Comparison of ENCODE assay signal across 22 mouse cellular contexts in genomic region chr6:48959151-48959550, GRCm38 (mm10). TPM values are rescaled to one million over a fixed set of nuclear protein-coding genes. Genes with fewer than 3 reads are reported as not detected.
DNase-seq lines count a peak whose midpoint lies in the region; ATAC-seq and TF ChIP-seq lines count a peak whose summit lies in the region.
"Not testable (repeated sequence)": the region's sequence is repeated elsewhere in the genome, so short reads cannot be mapped to it uniquely, and the experiment has no call there.
"Had no signal": no experiment of that assay in that cellular context is flagged by ENCODE, and none has a peak within 500 bp of the region (broad histone marks: within the 10 kb centered on the region; RNA-seq: fewer than 3 reads in every experiment).

No protein-coding gene starts in this region.

- H3K4me2 ChIP-seq in hindbrain, embryonic 11.5 days (replicated peaks; ENCODE audit: low read depth, low read length) = not testable (repeated sequence)

- 35% methylated on average over 7 of the region's 7 CpGs for WGBS in embryonic facial prominence, embryonic 10.5 days
- 30% methylated on average over 7 of the region's 7 CpGs for WGBS in hindbrain, embryonic 11.5 days
- WGBS in liver, adult 2 months = 31% methylated on average over 7 of the region's 7 CpGs

- TF ChIP-seq CTCF in MEL (IDR thresholded peaks at IDR 0.05 in 2 of 3, conservative IDR thresholded peaks at IDR 0.05 in 1 of 3; ENCODE audit: control insufficient read depth in 1 of 3, insufficient read depth in 1 of 3, low read depth in 2 of 3, low read length in 3 of 3, poor library complexity in 1 of 3, severe bottlenecking in 1 of 3) = peak in 1 of 3 experiments; percentile 9; a peak in 1 of 6 replicates
- peak; percentile 29; the same call in 1 of the 2 replicates for TF ChIP-seq CTCF in liver, adult 2 months (IDR thresholded peaks at IDR 0.05; ENCODE audit: low read depth, low read length)

- H3K27ac ChIP-seq in MEL (ENCODE audit: control insufficient read depth, low read depth, low read length); embryonic facial prominence, embryonic 10.5 days (replicated peaks); hindbrain, embryonic 11.5 days (ENCODE audit: low read depth, low read length); liver, adult 2 months (replicated peaks; ENCODE audit: insufficient read depth, low read depth, low read length): not testable (repeated sequence)

- H3K4me3 ChIP-seq in MEL (ENCODE audit: control insufficient read depth in 1 of 2, insufficient read depth in 1 of 2, low read depth in 2 of 2, low read length in 2 of 2); embryonic facial prominence, embryonic 10.5 days; hindbrain, embryonic 11.5 days (ENCODE audit: low read depth, low read length); liver, adult 2 months (ENCODE audit: insufficient read depth, low read depth, low read length): not testable (repeated sequence)

- TF ChIP-seq POLR2A in MEL (IDR thresholded peaks at IDR 0.05; ENCODE audit: control insufficient read depth in 1 of 2, insufficient read depth in 1 of 2, low read depth in 1 of 2, low read length in 2 of 2, poor library complexity in 1 of 2); liver, adult 2 months (IDR thresholded peaks at IDR 0.05; ENCODE audit: extremely low read depth, insufficient read depth, low read length): not testable (repeated sequence)

- H3K4me1 ChIP-seq in MEL (ENCODE audit: control insufficient read depth in 1 of 2, insufficient read depth in 2 of 2, low read length in 2 of 2); embryonic facial prominence, embryonic 10.5 days; hindbrain, embryonic 11.5 days (replicated peaks; ENCODE audit: control insufficient read depth, insufficient read depth, low read length); liver, adult 2 months (ENCODE audit: control insufficient read depth, insufficient read depth, low read length): not testable (repeated sequence)

- not testable (repeated sequence) for H3K36me3 ChIP-seq in MEL (ENCODE audit: control insufficient read depth in 1 of 2, insufficient read depth in 2 of 2, low read length in 2 of 2); embryonic facial prominence, embryonic 10.5 days (replicated peaks); hindbrain, embryonic 11.5 days (ENCODE audit: control insufficient read depth, insufficient read depth, low read length); liver, adult 2 months (ENCODE audit: control insufficient read depth, insufficient read depth, low read length)

- TF ChIP-seq RAD21 in MEL (IDR thresholded peaks at IDR 0.05; ENCODE audit: low read depth, low read length) = not testable (repeated sequence)

- not testable (repeated sequence) for H3K79me2 ChIP-seq in MEL (ENCODE audit: control insufficient read depth, insufficient read depth, low read length, poor library complexity); liver, adult 2 months (ENCODE audit: control insufficient read depth, insufficient read depth, low read length)

- TF ChIP-seq EP300 in MEL (IDR thresholded peaks at IDR 0.05; ENCODE audit: low read depth in 1 of 2, low read length in 2 of 2) = not testable (repeated sequence)

- DNase-seq in 3T3-L1 (ENCODE audit: low read depth, low spot score) = peak; percentile 33
- not testable (repeated sequence) for DNase-seq in MEL (ENCODE audit: low read depth, low spot score)
- DNase-seq in cerebellum, adult 18-20 months = peak; percentile 6 to 8
- peak; percentile 19 for DNase-seq in embryonic facial prominence, embryonic 10.5 days (ENCODE audit: low spot score)
- DNase-seq in hindbrain, embryonic 11.5 days (ENCODE audit: low spot score) = peak; percentile 20
- DNase-seq in kidney, postnatal 10 days = peak; percentile 33
- peak; percentile 27 for DNase-seq in liver, adult 2 months (ENCODE audit: extremely low read depth, low read depth, low spot score)
- peak; percentile 14 for DNase-seq in retina, postnatal 1 day

- not testable (repeated sequence) for H3K27me3 ChIP-seq in MEL (ENCODE audit: control insufficient read depth in 1 of 2, insufficient read depth in 2 of 2, low read length in 2 of 2); embryonic facial prominence, embryonic 10.5 days (replicated peaks; ENCODE audit: low read depth, poor library complexity, severe bottlenecking); hindbrain, embryonic 11.5 days (ENCODE audit: control insufficient read depth, insufficient read depth, low read length); liver, adult 2 months (ENCODE audit: control insufficient read depth, insufficient read depth, low read length)

- not testable (repeated sequence) for ATAC-seq in hindbrain, embryonic 11.5 days (ENCODE audit: low FRiP score)

- H3K9ac ChIP-seq in MEL (ENCODE audit: control insufficient read depth, low read depth, low read length, poor library complexity, severe bottlenecking); hindbrain, embryonic 11.5 days (ENCODE audit: low read depth, low read length); liver, adult 2 months (ENCODE audit: low read depth, low read length): not testable (repeated sequence)

- H3K9me3 ChIP-seq in MEL (replicated peaks; ENCODE audit: insufficient read depth, low read length); embryonic facial prominence, embryonic 10.5 days; hindbrain, embryonic 11.5 days (ENCODE audit: control insufficient read depth, low read length): not testable (repeated sequence)

TF ChIP-seq in MEL, 35 proteins besides CTCF, POLR2A, EP300 and RAD21:
- peak; percentile 8; the same call in 1 of the 2 replicates for TF ChIP-seq SMC3 (IDR thresholded peaks at IDR 0.05; ENCODE audit: low read depth, low read length)

RNA-seq across cellular contexts. Expression of gene Doxl2, which starts 15.6 kb away (rescaled TPM):
- not detected in 2 replicates for total RNA-seq in MEL (2012; rRNA removed)
- polyA plus RNA-seq in MEL (2012; ENCODE audit: insufficient read depth in 1 of 2, insufficient read length in 2 of 2, low read depth in 1 of 2, low replicate concordance in 2 of 2, missing spikeins in 1 of 2) = not detected
- not detected in 2 replicates for polyA plus RNA-seq in embryonic facial prominence, embryonic 10.5 days (2016; fragmentation: Nextera tagmentation; extraction: Ambion mirVana)
- not detected in 2 replicates for polyA plus RNA-seq in hindbrain, embryonic 11.5 days (2014; fragmentation: Nextera tagmentation; extraction: Ambion mirVana)
- total RNA-seq in liver, adult 2 months (2014; rRNA removed) = not detected in 2 replicates
- not detected in 2 replicates for polyA plus RNA-seq in liver, adult 2 months (2012; rRNA removed)
- total RNA-seq: gastrocnemius, postnatal 25 days; heart, postnatal 25 days; layer of hippocampus, postnatal 36 days; neutrophil, adult 5-6 weeks had no signal
- polyA plus RNA-seq: embryonic facial prominence, embryonic 12.5 days; frontal cortex, adult 2 months; heart, embryonic 11.5 days; large intestine, adult 2 months; limb, embryonic 11.5 days; liver, embryonic 15.5 days; midbrain, embryonic 11.5 days; myocyte; stomach, embryonic 16.5 days had no signal

RNA-seq across cellular contexts. Expression of gene Svs1, which starts 27.5 kb away (rescaled TPM):
- not detected in 2 replicates for total RNA-seq in MEL (2012; rRNA removed)
- polyA plus RNA-seq in MEL (2012; ENCODE audit: insufficient read depth in 1 of 2, insufficient read length in 2 of 2, low read depth in 1 of 2, low replicate concordance in 2 of 2, missing spikeins in 1 of 2) = not detected
- polyA plus RNA-seq in embryonic facial prominence, embryonic 10.5 days (2016; fragmentation: Nextera tagmentation; extraction: Ambion mirVana) = not detected in 2 replicates
- not detected in 2 replicates for polyA plus RNA-seq in hindbrain, embryonic 11.5 days (2014; fragmentation: Nextera tagmentation; extraction: Ambion mirVana)
- not detected in 2 replicates for total RNA-seq in liver, adult 2 months (2014; rRNA removed)
- not detected in 2 replicates for polyA plus RNA-seq in liver, adult 2 months (2012; rRNA removed)
- total RNA-seq: gastrocnemius, postnatal 25 days; heart, postnatal 25 days; layer of hippocampus, postnatal 36 days; neutrophil, adult 5-6 weeks had no signal
- polyA plus RNA-seq: embryonic facial prominence, embryonic 12.5 days; frontal cortex, adult 2 months; heart, embryonic 11.5 days; large intestine, adult 2 months; limb, embryonic 11.5 days; liver, embryonic 15.5 days; midbrain, embryonic 11.5 days; myocyte; spleen, adult 2 months; stomach, embryonic 16.5 days had no signal

RNA-seq across cellular contexts. Expression of gene 1600015I10Rik, which starts 29.5 kb away (rescaled TPM):
- not detected in 2 replicates for total RNA-seq in MEL (2012; rRNA removed)
- polyA plus RNA-seq in MEL (2012; ENCODE audit: insufficient read depth in 1 of 2, insufficient read length in 2 of 2, low read depth in 1 of 2, low replicate concordance in 2 of 2, missing spikeins in 1 of 2) = not detected
- not detected in 2 replicates for polyA plus RNA-seq in embryonic facial prominence, embryonic 10.5 days (2016; fragmentation: Nextera tagmentation; extraction: Ambion mirVana)
- polyA plus RNA-seq in hindbrain, embryonic 11.5 days (2014; fragmentation: Nextera tagmentation; extraction: Ambion mirVana) = not detected in 2 replicates
- total RNA-seq in liver, adult 2 months (2014; rRNA removed) = not detected in 2 replicates
- not detected in 2 replicates for polyA plus RNA-seq in liver, adult 2 months (2012; rRNA removed)
- total RNA-seq: gastrocnemius, postnatal 25 days; heart, postnatal 25 days; layer of hippocampus, postnatal 36 days; neutrophil, adult 5-6 weeks had no signal
- polyA plus RNA-seq: embryonic facial prominence, embryonic 12.5 days; limb, embryonic 11.5 days; liver, embryonic 15.5 days; midbrain, embryonic 11.5 days; myocyte; spleen, adult 2 months; stomach, embryonic 16.5 days had no signal
